Mouse (Mus musculus) layer of hippocampus, postnatal 10 days (tissue): ENCODE data around the gene Cpeb4. TPM values are rescaled to one million over a fixed set of nuclear protein-coding genes. Genes with fewer than 3 reads are reported as not detected.

Experiments
- DNase-seq, 2 experiments: peaks; one replicate each; pipeline ENCODE4 v3.0.0; 2021; ENCODE audit warnings: low spot score in 2 of 2
- total RNA-seq, 2 experiments: library from RNA; stranded (reverse); gene quantifications; 2 replicates each; pipeline ENCODE4 v1.2.3; 2021

Gene Cpeb4
- total RNA-seq, 2 experiments from 2014 or later, result 134 to 142 TPM

- no peak for DNase-seq
Observed at GRCm38 (mm10) chr11:31896905-31897304, 24.9 kb downstream of the Cpeb4 start.

GRCm38 (mm10) chr11:31899166-31899565 lies 27.2 kb downstream of the Cpeb4 start:
- no peak for DNase-seq

- DNase-seq, result no peak
Observed at GRCm38 (mm10) chr11:31900736-31901135, 28.7 kb downstream of the Cpeb4 start.

DNA sequence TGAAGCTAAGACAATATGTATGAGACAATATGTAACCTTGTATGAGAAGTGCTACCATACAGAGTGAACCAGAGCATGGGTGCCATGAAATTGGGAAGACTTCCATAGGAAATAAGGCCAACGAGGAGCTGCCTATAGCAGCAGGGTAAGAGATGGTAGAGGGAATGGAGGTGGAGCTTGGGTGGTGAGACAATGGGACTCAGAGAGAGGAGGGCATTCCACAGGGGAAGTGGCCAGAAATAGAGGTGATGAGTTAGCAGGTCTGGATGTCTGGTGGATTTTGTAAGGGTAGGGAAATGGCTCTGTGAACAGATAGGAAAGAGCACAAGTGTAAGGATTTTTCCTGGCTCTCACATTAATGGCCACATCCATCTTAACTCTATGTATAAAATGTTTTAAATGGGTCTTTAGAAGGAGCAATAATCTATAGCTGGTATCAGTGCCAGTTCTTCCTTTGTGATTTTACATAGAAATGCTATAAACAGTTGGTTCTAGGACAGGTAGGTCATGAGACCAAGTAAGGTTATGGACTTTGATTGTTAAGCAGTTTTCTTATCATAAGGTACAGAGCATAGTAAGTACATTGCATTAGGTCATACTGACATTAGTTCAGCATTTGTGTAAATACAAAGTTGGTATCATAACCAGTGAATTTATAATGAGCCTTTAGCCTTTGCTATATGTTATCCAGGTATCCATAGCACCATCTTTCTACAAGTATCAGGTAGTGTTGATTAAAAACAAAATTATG lies 30.4 kb downstream of the Cpeb4 start:
- no peak for DNase-seq

GRCm38 (mm10) chr11:31906499-31906898 lies 34.5 kb downstream of the Cpeb4 start:
- no peak for DNase-seq

DNA sequence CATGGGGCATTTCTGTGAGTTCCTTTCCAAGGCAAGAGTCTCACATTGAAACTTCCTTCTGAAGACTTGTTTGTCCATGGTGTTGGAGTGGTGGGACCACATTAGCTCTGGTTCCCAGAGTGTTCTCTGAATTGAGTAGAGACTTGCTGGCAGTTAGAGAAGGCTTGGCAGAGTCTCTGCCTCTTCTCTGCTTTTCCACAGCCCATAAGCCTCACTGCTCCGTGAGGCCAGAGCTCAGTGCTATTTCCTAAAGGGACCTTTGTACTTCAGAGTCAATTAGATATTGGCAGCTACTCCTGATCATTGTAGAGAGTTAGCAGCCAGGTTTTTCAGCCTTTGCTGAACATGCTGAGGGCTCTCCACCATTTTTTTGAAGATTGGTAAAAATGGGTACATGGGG lies 35.6 kb downstream of the Cpeb4 start:
- peak in 1 of 2 experiments; percentile 22 for DNase-seq

GRCm38 (mm10) chr11:31912958-31913357 lies 40.9 kb downstream of the Cpeb4 start:
- DNase-seq, result no peak

DNA sequence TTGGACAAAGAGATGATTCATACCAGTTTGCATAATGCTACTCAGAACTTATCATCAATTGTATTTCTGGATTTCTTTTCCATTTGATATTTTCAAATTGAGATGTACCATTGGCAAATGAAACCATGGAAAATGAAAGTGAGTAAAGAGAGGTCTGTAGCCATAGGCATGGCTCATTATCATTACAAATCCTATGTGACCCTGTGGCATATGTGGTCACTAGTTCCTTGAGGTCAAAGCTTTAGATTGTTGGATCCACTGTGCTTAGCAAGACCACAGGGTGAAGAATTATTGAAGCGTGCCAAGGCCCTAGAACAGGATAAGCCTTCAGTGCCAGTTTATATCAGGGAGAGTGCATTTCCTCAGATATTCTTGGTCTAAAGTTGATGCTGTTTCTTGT lies 45.8 kb downstream of the Cpeb4 start:
- no peak for DNase-seq

- no peak for DNase-seq
Observed at GRCm38 (mm10) chr11:31930051-31930450, 58.0 kb downstream of the Cpeb4 start.

GRCm38 (mm10) chr11:31935652-31936051 lies 63.6 kb downstream of the Cpeb4 start:
- DNase-seq, result no peak

GRCm38 (mm10) chr11:31936910-31937525 lies 65.0 kb downstream of the Cpeb4 start:
- no peak for DNase-seq

- peak; percentile 63 to 75 for DNase-seq
Observed at GRCm38 (mm10) chr11:31940898-31941639, 69.1 kb downstream of the Cpeb4 start.

- peak in 1 of 2 experiments; percentile 52 for DNase-seq
Observed at GRCm38 (mm10) chr11:31941640-31942638, 69.9 kb downstream of the Cpeb4 start.

- no peak for DNase-seq
Observed at GRCm38 (mm10) chr11:31945471-31945870, 73.5 kb downstream of the Cpeb4 start.

DNA sequence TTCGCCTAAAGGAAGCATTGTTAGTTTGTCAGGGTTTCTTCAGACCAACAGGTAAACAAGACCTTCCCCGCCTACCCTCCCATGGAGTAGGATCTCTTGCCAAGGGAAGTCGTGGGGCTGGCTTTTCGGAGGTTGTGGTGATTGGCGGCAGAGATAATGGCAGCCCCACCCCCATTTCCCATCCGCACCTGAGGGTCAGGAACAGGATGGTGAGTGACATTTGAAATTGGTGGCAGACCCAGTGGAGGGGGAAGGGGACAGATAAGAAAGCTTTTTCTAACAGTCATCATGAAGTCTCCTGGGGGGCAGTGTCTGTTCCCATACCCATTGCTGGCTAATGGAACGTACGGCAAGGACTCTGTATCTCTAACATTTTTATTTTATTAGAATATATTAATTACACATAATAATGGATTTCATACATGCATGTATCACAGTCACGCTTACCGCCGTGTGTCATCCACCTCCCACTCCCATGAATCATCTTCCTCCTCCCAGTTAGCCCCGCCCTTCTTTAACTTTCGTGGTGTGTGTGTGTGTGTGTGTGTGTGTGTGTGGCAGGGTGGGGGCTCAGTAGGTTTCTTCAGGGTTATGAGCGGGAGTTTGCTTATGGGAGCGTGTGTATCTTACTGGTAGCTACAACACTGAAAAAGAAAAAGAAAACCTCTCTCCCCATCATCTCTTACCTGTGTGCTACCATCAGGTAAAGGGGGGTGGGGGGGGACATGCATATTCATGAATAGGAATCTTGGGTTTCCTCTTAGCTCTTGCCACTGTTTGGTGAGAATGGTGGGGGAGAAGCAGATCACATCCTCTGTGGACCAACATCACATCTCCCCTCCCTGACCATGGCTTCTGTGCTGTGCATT lies 76.7 kb downstream of the Cpeb4 start:
- DNase-seq, result no peak

GRCm38 (mm10) chr11:31949331-31949785 lies 77.3 kb downstream of the Cpeb4 start:
- peak; percentile 86 to 87 for DNase-seq

GRCm38 (mm10) chr11:31960071-31960470 lies 88.1 kb downstream of the Cpeb4 start:
- DNase-seq, result no peak

GRCm38 (mm10) chr11:31963993-31964392 lies 92.0 kb downstream of the Cpeb4 start:
- DNase-seq, result no peak

DNA sequence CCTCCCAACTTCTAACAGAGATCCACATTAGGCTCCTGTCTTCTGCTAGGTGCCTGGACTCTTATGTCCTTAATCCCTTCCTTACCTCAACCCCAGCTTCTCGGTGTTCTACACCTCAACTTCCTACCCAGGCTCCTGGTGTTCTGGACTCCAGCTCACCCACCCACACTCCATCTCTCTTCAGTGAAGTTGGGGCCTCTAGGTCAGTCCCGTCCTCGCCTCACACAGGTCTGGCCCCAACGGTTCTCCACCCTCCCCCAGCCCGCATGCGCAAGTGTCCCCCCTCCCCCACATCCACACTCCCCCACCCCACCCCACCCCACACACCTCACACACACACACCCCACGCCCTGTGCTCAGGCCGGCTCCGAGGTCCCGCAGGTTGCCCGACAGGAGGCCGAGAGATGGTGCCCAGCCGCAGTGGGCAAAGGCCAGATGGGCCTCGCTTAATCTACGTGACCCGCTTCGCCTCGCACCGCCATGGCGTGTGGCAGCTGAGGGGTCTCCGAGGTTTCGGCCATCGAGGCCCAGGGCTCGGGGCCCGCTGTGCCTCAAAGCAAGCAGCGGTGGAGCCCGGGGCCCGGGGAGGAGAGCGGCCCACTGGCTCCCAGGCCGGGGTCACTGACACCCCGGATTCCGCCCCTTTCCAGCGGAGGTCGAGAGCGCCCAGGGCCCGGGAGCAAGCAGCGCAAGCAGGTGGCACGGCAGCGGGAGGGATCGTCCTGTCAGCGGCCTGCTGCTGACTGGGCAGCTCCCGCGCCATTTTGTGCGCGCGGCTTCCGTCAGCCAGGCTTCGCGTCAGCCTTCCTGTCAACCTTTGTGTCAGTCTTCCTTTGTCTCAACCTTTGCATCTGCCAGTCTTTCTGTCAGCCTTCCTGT lies 93.5 kb downstream of the Cpeb4 start, which contains the start of gene 4930524B15Rik:
Gene 4930524B15Rik, plus strand, starts transcription at position 337 of the 879 bp plus-strand sequence.
- DNase-seq, result peak in 1 of 2 experiments; percentile 26
